Mouse (Mus musculus): Measurements from ENCODE around the gene Mis18a. TPM values are rescaled to one million over a fixed set of nuclear protein-coding genes. Genes with fewer than 3 reads are reported as not detected.

Mis18a gene
- total RNA-seq, 1 experiment from 2014 or later, result 8.6 TPM

DNA sequence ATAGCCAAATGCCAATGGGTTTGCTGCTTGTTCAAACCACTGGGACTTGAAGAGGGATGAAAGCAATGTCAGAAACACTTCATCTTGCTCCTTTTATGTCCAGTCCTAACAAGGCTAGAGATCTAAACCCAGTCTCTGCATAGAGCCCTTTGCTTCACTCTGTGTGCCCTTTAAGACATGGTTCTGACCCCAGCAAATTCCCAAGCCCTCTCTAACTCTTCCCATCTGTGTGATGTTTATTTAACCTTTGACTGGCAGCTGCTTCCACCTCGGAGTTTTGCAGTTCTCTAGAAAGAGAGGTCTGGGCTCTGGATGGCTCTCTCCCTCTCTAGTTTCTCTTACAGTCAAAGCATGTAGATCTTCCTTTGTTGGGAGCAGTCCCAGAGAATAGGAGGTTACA, 23.6 kb downstream of the Mis18a start:
- DNase-seq, result no peak

GRCm38 (mm10) chr16:90701541-90701940, 25.7 kb downstream of the Mis18a start:
- no peak for DNase-seq

DNA sequence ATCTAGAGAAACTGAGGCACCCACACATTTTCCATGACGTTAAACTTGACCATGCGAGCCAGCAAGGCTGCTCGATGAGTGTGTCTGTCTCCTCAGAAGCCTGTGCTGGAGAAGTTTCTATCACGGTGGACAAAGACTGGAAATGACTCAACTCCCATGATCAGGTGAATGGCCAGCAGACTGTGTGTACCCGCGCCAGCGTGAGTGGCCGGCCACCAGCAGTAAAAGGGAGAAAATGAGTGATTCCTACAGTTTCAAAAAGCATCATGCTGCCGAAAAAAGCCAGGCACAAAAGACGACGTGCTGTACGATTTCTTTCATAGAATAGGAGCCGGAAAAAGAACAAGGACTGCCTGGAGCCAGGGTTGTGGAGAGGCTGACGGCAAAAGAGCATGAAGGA, 27.8 kb downstream of the Mis18a start:
- DNase-seq, result no peak

- no peak for DNase-seq
Measured at GRCm38 (mm10) chr16:90696306-90696705, 30.9 kb downstream of the Mis18a start.

DNA sequence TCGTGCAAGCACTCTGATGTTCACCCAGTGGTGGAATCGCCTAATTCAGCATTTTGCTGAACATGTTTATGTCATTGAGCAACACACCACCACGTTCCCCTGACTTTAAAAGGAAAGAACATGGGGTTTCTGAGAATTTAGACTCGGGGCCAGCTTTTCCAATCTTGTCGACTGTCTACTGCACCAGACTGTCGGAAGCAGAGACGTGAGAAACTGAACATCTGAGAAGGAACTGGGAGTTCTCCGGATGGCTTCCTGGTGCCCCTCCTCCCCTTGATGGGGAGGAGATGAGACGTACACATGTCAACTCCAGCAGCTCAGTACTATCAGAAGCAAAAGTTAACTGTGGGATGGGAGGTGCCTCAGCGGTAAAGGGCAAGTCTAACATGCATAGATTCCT, 32.1 kb downstream of the Mis18a start:
- no peak for DNase-seq

DNA sequence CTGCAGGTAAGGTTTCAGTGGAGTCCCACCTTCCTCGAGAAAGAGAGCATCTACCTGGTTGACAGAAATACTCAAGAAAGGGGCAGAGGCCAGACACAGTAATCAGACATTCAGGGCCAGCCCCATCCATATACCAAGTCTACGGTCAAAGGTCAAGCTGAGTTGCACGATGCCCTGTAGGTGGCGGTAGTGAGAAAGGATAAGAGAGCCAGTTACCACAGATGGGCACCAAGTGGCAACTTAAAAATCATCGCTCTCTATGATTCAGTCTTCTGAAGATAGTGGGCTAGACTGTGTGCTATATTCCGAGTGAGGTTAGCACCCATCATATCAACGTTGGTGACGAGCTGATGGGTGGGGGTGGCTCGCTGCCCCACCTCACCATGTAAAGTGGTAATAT, 32.5 kb downstream of the Mis18a start:
- DNase-seq, result peak; percentile 27

DNA sequence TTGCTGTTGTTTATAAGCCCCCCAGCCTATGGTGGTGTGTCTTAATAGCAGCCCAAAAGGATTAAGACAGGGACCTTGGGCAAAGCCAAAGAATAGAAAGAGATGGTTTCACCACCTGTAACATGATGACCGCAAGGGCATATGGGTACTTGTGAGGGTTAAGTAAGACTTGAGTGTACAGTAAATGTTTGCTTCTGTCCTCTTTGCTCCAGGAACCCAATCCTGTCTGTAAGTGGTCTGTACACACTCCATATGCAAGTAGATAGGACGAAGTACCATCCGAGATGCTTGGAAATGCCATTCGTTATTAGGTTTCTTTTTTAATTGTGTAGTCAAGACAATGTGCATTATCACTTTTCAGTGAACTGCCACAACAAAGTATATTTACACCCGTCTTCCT, 33.6 kb downstream of the Mis18a start:
- DNase-seq, result no peak

DNA sequence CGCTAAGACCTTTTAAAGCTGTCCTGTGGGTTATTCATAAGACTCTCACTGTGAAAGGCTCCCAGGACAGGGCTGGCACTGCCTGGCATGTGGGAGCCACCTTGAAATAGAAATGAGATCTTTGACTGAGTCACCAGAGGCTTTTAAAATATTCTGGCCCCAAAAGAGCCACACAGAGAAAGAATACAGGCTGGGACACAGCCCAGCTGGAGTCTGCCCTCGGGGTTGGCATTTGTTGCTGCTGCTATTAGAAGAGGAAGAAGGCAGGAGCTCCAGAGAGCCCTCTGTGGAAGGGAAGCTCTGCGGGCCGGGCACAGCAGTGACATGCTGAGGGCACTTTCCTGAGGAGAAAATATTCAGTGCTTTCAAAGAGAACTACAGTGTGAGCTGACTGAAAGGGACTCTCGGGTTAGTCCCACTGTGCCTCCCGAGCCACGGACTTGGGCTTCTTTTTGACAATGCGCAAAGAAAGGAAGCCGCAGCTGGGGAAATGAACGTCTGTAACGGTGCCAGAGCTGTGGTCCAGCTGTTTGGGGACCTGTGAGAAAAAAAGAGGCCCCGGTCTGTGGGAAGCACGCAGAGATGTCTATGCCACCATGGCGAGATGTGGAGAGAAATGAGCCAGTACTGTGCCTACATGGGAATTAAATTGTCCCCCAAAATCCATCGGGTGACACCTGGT, 34.4 kb downstream of the Mis18a start:
- DNase-seq, result peak; percentile 20

DNA sequence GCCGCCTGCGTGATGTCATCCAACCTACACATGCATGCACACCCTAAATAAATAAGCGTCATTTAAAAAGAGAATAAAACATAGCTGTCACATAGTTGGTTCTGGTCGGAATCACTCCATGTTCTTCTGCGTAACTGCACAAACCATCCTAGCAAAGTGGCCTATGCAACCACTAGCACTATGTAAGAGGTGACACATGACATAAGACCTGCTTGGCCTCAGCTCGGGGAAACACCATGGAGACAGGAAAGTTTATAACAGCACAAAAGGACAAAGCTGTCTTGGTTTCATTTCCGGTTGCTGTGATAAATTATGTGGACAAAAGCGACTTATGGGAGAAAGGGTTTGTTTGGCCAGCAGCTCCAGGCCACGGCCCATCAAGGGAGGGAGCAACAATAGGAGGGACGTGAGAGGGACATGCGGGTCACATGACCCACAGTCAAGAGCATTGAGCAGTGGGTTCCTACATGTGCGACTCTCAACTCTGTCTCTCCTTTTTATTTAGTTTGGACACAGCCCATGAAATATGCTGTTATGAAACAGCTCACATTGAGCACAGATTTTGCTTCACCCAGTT, 39.4 kb downstream of the Mis18a start:
- DNase-seq, result no peak

DNA sequence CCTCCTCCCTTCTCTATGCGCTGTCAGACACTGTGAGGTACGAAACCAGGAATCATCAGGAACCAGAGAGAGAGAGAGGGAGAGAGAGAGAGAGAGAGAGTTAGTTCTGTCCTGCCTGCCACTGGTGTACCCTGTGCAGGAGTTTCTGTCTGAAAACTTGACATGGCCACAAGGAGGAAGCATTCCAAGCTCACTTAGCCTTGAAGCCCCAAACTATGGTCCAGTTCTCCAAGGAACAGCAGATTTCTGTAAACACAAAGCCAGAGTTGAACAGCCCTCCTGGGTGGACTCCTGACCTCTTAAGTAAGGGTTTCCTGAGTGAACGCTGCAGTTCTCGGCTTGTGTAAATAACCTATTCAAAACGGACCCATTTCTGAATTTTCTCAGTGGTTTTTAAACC, 40.2 kb downstream of the Mis18a start:
- no peak for DNase-seq

- no peak for DNase-seq
Measured at GRCm38 (mm10) chr16:90684092-90684491, 43.1 kb downstream of the Mis18a start.

DNA sequence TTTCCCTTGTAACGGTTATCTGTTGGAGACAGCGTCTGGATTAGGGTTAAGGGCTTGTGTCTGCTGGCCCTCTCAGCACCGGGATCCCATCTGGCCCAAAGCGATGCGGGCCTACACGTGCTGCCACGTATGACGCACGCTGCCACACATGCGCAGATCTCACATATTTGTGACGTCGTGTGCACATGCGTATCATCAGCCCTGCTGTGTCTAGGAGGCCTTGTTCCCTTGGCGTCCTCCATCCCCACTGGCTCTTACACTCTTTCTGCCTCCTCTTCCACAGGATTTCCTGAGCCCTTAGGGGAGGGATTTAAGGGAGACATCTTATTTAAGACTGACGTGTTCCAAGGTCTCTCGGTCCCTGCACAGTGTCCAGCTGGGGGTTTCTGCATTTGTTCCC, 47.2 kb downstream of the Mis18a start:
- no peak for DNase-seq

DNA sequence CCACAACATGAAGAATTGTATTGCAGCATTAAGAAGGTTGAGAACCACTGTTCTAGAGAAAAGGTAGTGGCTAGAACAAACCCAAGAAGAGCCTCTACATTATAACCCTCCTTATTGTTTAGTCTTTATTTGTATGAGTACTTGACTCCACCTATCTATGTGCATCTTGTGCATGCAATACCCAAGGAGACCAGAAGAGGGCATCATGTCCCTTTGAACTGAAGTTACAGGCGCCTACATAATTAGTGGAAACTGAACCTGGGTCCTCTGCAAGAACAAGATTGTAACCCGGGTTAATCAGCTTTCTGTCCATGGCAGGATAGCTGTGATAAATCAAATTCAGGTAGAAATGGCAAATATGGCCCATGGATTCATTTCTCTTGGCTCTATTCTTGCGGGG, 48.4 kb downstream of the Mis18a start:
- DNase-seq, result no peak

DNA sequence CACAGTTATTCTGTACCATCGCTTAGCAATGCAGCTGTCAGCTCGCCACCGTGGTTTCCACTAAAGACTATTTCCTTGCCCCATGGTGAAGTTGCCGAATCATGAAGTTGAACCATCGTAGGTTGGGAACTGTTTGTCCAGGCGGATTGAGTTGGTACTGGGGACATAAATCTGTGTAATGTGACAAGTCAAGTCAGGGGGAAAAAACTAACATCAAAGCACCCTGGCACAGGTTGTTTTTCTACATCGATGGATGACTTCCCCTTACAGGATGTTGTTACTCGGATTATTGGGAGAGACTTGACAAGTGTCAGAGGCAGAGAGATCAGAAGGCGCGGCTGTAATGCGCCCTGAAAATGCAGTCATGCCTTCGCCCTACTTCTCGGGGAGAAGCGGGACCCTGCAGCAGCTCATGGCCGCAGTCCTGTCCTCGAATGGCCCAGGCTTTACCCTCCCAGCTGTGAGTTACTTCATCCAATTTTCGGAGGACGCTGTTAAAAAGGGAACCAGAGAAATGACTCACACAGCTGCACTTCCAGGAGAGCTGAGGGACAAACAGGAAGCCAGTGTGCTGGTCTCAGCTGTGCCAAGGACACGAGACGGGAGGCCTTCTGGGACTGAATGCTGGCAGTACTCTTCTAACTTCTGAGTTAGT, 50.2 kb downstream of the Mis18a start:
- peak; percentile 44 for DNase-seq

- DNase-seq, result no peak
Measured at GRCm38 (mm10) chr16:90674651-90675050, 52.6 kb downstream of the Mis18a start.

- DNase-seq, result no peak
Measured at GRCm38 (mm10) chr16:90673507-90674354, 53.5 kb downstream of the Mis18a start.

Other genes starting within 250 kb of the Mis18a start
- gene Mrap, start 10.8 kb upstream of the Mis18a start, total RNA-seq (2021), result 391 and 677 TPM in 2 replicates
- gene Urb1, start 83.0 kb upstream of the Mis18a start, total RNA-seq (2021), result 14.3 and 17.2 TPM in 2 replicates
- 3.1 and 4.1 TPM in 2 replicates for gene Eva1c, start 99.3 kb upstream of the Mis18a start, total RNA-seq (2021)
- 27.7 and 31.5 TPM in 2 replicates for gene Cfap298, start 207.7 kb upstream of the Mis18a start, total RNA-seq (2021)